Mouse (Mus musculus) small intestine, adult 2 months (tissue): ENCODE measurements around the gene Mamdc4. TPM values are rescaled to one million over a fixed set of nuclear protein-coding genes. Genes with fewer than 3 reads are reported as not detected.

Source experiments
- H3K27ac ChIP-seq: fragments of 200-500 bp; 2 replicates; pipeline ENCODE4 v1.5.1; 2012; ENCODE audit warnings: low read depth, low read length, control low read depth, inconsistent platforms; ENCODE audit not compliant: insufficient read depth
- H3K27me3 ChIP-seq: fragments of 200-500 bp; 2 replicates; pipeline ENCODE4 v1.6.1; 2012; ENCODE audit warnings: mild to moderate bottlenecking, moderate library complexity, low read length, inconsistent platforms; ENCODE audit not compliant: control insufficient read depth, insufficient read depth
- H3K36me3 ChIP-seq: fragments of 200-500 bp; 2 replicates; pipeline ENCODE4 v1.6.1; 2012; ENCODE audit warnings: mild to moderate bottlenecking, low read length, control low read depth, inconsistent platforms; ENCODE audit not compliant: control insufficient read depth, insufficient read depth
- H3K4me1 ChIP-seq: fragments of 200-500 bp; 2 replicates; pipeline ENCODE4 v1.6.1; 2012; ENCODE audit warnings: low read length, inconsistent platforms, mixed read lengths; ENCODE audit not compliant: control insufficient read depth, insufficient read depth, insufficient read length
- H3K4me3 ChIP-seq: fragments of 200-500 bp; 2 replicates; pipeline ENCODE4 v1.5.1; 2012; ENCODE audit warnings: low read depth, mild to moderate bottlenecking, control low read depth, inconsistent platforms, low read length, moderate library complexity
- CTCF ChIP-seq: fragments of 200-500 bp; IDR thresholded peaks from 2 replicates; pipeline ENCODE4 v1.5.1; 2012; ENCODE audit warnings: low read depth, mild to moderate bottlenecking, control low read depth, inconsistent platforms, low read length, moderate library complexity, mixed read lengths; ENCODE audit not compliant: insufficient replicate concordance, insufficient read length; ENCODE audit errors: extremely low read depth
- POLR2A ChIP-seq: fragments of 200-500 bp; IDR thresholded peaks from 2 replicates; pipeline ENCODE4 v1.6.1; 2012; ENCODE audit warnings: low read depth, mild to moderate bottlenecking, control low read depth, inconsistent platforms, low read length, moderate library complexity
- WGBS: fragments of 180-500 bp; shearing (Covaris S2); methylation state at CpG from one replicate; pipeline ENCODE4 v1.1.7; 2018; 5-methylcytosine and 5-hydroxymethylcytosine counted together
- polyA plus RNA-seq: library from polyadenylated mRNA; depleted of rRNA; stranded (reverse); fragments of >200 nt; gene quantifications from 2 replicates; pipeline ENCODE4 v1.2.3, GENCODE M21; 2012

The Mamdc4 gene
- polyA plus RNA-seq, 1 experiment = 1.1 TPM

- WGBS = 90% methylated on average over 8 of the region's 8 CpGs
- H3K4me1 ChIP-seq = no peaks in the 10 kb centered on the region
- TF ChIP-seq POLR2A = no peak
- TF ChIP-seq CTCF = no peak
- H3K36me3 ChIP-seq = peaks cover 48% of the 10 kb centered on the region
- H3K4me3 ChIP-seq = no peak overlapping the region
- H3K27ac ChIP-seq = no peak overlapping the region
- H3K27me3 ChIP-seq = no peaks in the 10 kb centered on the region
Observed at GRCm38 (mm10) chr2:25588227-25588907, 13.7 kb upstream of the Mamdc4 start.

- Histone ChIP-seq H3K36me3 (peaks cover 40% of the 10 kb centered on the region), H3K27ac (no peak overlapping the region), H3K4me1 (no peaks in the 10 kb centered on the region; the same call in 1 of the 2 replicates), H3K4me3 (no peak overlapping the region), H3K27me3 (no peaks in the 10 kb centered on the region)
- TF ChIP-seq POLR2A (no peak), CTCF (no peak)
- WGBS = 94% methylated on average over 8 of the region's 8 CpGs
Observed at GRCm38 (mm10) chr2:25587290-25587689, 12.6 kb upstream of the Mamdc4 start.

- no peak for TF ChIP-seq POLR2A
- TF ChIP-seq CTCF = no peak
- Histone ChIP-seq H3K27ac (no peak overlapping the region), H3K36me3 (peaks cover 31% of the 10 kb centered on the region), H3K27me3 (no peaks in the 10 kb centered on the region), H3K4me3 (no peak overlapping the region), H3K4me1 (peaks cover 5% of the 10 kb centered on the region)
- 71% methylated on average over 3 of the region's 3 CpGs for WGBS
Observed at GRCm38 (mm10) chr2:25585601-25586000, 11.0 kb upstream of the Mamdc4 start.

- H3K36me3 ChIP-seq = peaks cover 25% of the 10 kb centered on the region
- WGBS = 85% methylated on average over 4 of the region's 4 CpGs
- H3K27ac ChIP-seq = no peak overlapping the region
Observed at GRCm38 (mm10) chr2:25584856-25585255, 10.2 kb upstream of the Mamdc4 start.

GRCm38 (mm10) chr2:25584152-25584551, 9.5 kb upstream of the Mamdc4 start:
- peaks cover 25% of the 10 kb centered on the region for H3K36me3 ChIP-seq
- H3K4me1 ChIP-seq = peaks cover 17% of the 10 kb centered on the region
- H3K27me3 ChIP-seq = peaks cover 11% of the 10 kb centered on the region
- 63% methylated on average over 3 of the region's 3 CpGs for WGBS
- no peak overlapping the region for H3K4me3 ChIP-seq
- no peak overlapping the region for H3K27ac ChIP-seq
- no peak for TF ChIP-seq POLR2A
- no peak for TF ChIP-seq CTCF

More at GRCm38 (mm10) chr2:25584856-25585255, 10.2 kb upstream of the Mamdc4 start:
- Histone ChIP-seq H3K4me1 (peaks cover 10% of the 10 kb centered on the region), H3K27me3 (0 out of 2 replicates have a peak, but pooled peaks cover 4% of the 10 kb centered on the region), H3K4me3 (no peak overlapping the region)
- TF ChIP-seq POLR2A = no peak
- TF ChIP-seq CTCF = no peak

GRCm38 (mm10) chr2:25583571-25583970, 8.9 kb upstream of the Mamdc4 start:
- H3K36me3 ChIP-seq = peaks cover 25% of the 10 kb centered on the region
- H3K4me1 ChIP-seq = peaks cover 21% of the 10 kb centered on the region
- WGBS = 68% methylated on average over 4 of the region's 4 CpGs
- no peak overlapping the region for H3K4me3 ChIP-seq
- peaks cover 17% of the 10 kb centered on the region for H3K27me3 ChIP-seq
- TF ChIP-seq POLR2A (no peak), CTCF (no peak)
- no peak overlapping the region for H3K27ac ChIP-seq

GRCm38 (mm10) chr2:25583120-25583481, 8.5 kb upstream of the Mamdc4 start:
- Histone ChIP-seq H3K27me3 (peaks cover 22% of the 10 kb centered on the region), H3K27ac (no peak overlapping the region), H3K4me1 (peaks cover 21% of the 10 kb centered on the region), H3K36me3 (peaks cover 25% of the 10 kb centered on the region), H3K4me3 (no peak overlapping the region)
- WGBS = 63% methylated on average over 6 of the region's 6 CpGs
- TF ChIP-seq POLR2A = no peak
- no peak for TF ChIP-seq CTCF

- Histone ChIP-seq H3K4me1 (peaks cover 22% of the 10 kb centered on the region), H3K4me3 (no peak overlapping the region), H3K36me3 (peaks cover 23% of the 10 kb centered on the region), H3K27ac (no peak overlapping the region), H3K27me3 (peaks cover 27% of the 10 kb centered on the region)
- TF ChIP-seq CTCF (no peak), POLR2A (no peak)
- WGBS = 55% methylated on average over 12 of the region's 12 CpGs
Observed at GRCm38 (mm10) chr2:25582466-25583119, 7.9 kb upstream of the Mamdc4 start.
